Mouse (Mus musculus): ENCODE results near the gene Mrpl28. TPM values are rescaled to one million over a fixed set of nuclear protein-coding genes. Genes with fewer than 3 reads are reported as not detected.
A peak's percentile ranks its signal among the peaks of the same experiment; 100 is the strongest.
"Not testable (repeated sequence)": the region's sequence is repeated elsewhere in the genome, so short reads cannot be mapped to it uniquely, and the experiment has no call there.

Mrpl28 gene
- polyA plus RNA-seq, 1 experiment: 101 TPM

DNA sequence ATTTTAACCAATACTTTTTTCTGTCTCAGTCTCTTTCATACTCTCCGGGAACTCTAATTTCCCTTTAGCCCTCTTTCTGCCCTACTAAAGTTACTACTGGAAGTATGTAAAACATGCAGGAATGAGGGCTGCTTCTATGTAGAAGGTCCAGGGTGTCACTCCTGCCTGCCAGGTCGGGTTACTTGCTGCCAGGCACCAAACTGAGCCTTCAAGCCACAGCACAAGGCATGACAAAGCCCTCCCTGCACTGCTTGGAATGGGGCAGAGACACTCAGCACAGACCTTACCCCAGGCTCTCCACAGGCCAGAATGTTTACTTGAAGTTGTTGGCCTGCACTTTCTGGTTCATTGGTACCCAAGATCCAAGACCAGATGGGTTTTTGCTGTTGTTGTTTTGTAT lies 23.1 kb upstream of the Mrpl28 start:
- TF ChIP-seq POLR2A (IDR thresholded peaks at IDR 0.05; ENCODE audit: extremely low read depth, insufficient read depth, low read length) (no peak), CTCF (IDR thresholded peaks at IDR 0.05; ENCODE audit: extremely low read depth, insufficient read depth, low read length) (no peak)
- Histone ChIP-seq H3K4me3 (ENCODE audit: insufficient read depth, low read length) (no peak overlapping the region), H3K4me1 (ENCODE audit: control insufficient read depth, insufficient read depth, low read length) (no peaks in the 10 kb centered on the region), H3K27ac (ENCODE audit: insufficient read depth, low read length) (no peak overlapping the region)

DNA sequence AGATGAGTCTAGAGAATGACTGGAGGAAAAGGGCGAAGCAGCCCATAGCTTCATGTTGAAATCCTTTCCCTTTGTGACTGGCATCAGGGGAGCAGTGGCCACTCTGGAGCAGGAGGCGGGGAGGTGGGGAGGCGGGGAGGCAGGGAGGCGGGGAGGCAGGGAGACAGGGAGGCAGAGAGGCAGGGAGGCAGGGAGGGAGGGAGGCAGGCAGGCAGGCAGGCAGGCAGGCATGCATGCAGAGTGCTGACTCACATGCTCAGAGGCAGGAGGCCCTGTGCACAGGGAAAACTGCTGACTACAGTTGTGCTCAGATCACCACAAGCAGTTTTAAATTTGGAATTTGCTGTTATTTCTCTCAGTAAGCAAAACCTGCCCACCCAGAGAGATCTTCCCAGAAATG lies 21.8 kb upstream of the Mrpl28 start:
- Histone ChIP-seq H3K4me1 (ENCODE audit: control insufficient read depth, insufficient read depth, low read length) (no peaks in the 10 kb centered on the region), H3K4me3 (ENCODE audit: insufficient read depth, low read length) (no peak overlapping the region)
- no peak for TF ChIP-seq POLR2A (IDR thresholded peaks at IDR 0.05; ENCODE audit: extremely low read depth, insufficient read depth, low read length)
- no peak for TF ChIP-seq CTCF (IDR thresholded peaks at IDR 0.05; ENCODE audit: extremely low read depth, insufficient read depth, low read length)

DNA sequence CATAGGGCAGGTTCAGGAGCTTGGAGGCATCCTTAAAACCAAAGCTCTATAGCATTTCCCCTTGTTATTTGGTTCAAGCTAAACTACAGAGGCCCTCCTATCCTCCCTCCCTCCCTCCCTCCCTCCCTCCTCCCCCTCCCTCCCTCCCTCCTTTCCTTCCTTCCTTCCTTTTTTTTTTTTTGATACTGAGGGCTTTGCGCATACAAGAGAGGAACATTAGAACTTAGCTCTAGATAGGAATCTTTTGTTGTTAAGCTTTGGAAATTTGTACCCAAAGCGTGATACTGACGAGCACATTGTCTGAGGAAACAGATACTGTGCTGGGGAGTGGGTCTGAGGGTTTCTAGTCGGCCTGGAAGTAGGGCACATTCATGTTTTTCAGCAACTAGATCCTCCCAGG lies 17.7 kb upstream of the Mrpl28 start:
- H3K27ac ChIP-seq (ENCODE audit: insufficient read depth, low read length): no peak overlapping the region
- H3K4me3 ChIP-seq (ENCODE audit: insufficient read depth, low read length): no peak overlapping the region
- TF ChIP-seq POLR2A (IDR thresholded peaks at IDR 0.05; ENCODE audit: extremely low read depth, insufficient read depth, low read length) (no peak), CTCF (IDR thresholded peaks at IDR 0.05; ENCODE audit: extremely low read depth, insufficient read depth, low read length) (no peak)
- no peaks in the 10 kb centered on the region for H3K4me1 ChIP-seq (ENCODE audit: control insufficient read depth, insufficient read depth, low read length)

More for the DNA sequence above, 21.8 kb upstream of the Mrpl28 start:
- H3K27ac ChIP-seq (ENCODE audit: insufficient read depth, low read length): no peak overlapping the region

DNA sequence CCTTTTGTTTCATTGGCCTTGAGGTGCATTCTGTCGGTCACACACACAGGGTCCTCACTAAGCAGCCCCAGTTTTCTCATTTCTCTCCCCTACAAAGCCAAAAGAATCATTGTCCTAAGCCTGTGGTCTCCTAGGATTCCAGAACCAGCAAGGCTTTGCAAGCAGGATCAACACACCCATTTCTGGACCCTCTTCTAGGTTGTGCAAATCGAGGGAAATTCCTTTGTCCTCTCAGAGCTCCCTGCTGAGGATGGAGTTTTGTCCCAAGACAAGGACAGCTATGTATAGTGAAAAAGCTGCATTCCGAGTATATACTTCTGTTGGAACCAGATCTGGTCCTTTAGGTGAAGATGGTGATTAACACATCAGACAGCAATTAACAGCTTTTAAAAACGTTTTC lies 13.1 kb upstream of the Mrpl28 start:
- H3K27ac ChIP-seq (ENCODE audit: insufficient read depth, low read length): no peak overlapping the region
- H3K4me1 ChIP-seq (ENCODE audit: control insufficient read depth, insufficient read depth, low read length): no peaks in the 10 kb centered on the region
- TF ChIP-seq CTCF (IDR thresholded peaks at IDR 0.05; ENCODE audit: extremely low read depth, insufficient read depth, low read length) (no peak), POLR2A (IDR thresholded peaks at IDR 0.05; ENCODE audit: extremely low read depth, insufficient read depth, low read length) (no peak)
- H3K4me3 ChIP-seq (ENCODE audit: insufficient read depth, low read length): no peak overlapping the region

DNA sequence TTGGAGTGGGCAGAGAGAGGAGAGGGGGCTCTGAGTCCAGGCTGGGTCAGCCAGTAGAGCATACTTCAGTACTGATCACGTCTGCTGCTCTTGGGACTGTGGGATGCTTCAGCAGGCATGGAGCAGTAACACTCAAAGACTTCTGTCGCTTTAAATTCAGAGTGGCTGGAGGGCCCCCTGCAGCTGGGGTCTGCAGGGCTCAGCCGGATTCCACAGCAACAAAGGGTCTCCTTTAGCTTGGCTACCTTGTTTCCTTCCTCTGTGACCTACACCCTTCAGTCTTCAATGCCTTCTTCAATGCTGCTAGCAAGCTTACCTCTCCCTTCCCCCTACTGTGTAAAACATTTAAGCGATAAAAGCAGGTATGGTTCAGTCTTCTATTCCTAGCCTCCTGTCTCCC lies 12.3 kb upstream of the Mrpl28 start:
- no peaks in the 10 kb centered on the region for H3K4me1 ChIP-seq (ENCODE audit: control insufficient read depth, insufficient read depth, low read length)
- no peak overlapping the region for H3K27ac ChIP-seq (ENCODE audit: insufficient read depth, low read length)
- TF ChIP-seq CTCF (IDR thresholded peaks at IDR 0.05; ENCODE audit: extremely low read depth, insufficient read depth, low read length) (no peak), POLR2A (IDR thresholded peaks at IDR 0.05; ENCODE audit: extremely low read depth, insufficient read depth, low read length) (no peak)
- H3K4me3 ChIP-seq (ENCODE audit: insufficient read depth, low read length): no peak overlapping the region

DNA sequence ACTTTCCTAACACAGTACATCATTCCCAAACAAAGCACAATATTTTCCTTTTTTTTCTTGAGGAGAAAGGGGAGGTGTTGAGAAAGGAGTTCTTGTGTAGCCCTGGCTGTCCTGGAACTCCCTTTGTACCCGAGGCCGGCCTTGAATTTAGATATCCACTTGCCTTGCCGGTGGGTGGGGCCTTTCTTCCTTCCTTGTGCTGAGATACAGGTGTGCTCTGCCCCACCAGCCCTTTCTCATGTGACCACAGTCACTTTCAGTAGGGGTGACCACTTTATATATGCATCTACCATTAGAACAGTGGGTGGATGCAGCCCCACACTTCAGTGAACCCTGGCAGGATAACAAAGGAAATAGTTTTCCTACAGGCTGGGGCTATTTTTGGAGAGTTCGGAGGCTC lies 11.6 kb upstream of the Mrpl28 start:
- no peak overlapping the region for H3K4me3 ChIP-seq (ENCODE audit: insufficient read depth, low read length)
- TF ChIP-seq POLR2A (IDR thresholded peaks at IDR 0.05; ENCODE audit: extremely low read depth, insufficient read depth, low read length) (no peak), CTCF (IDR thresholded peaks at IDR 0.05; ENCODE audit: extremely low read depth, insufficient read depth, low read length) (no peak)
- H3K27ac ChIP-seq (ENCODE audit: insufficient read depth, low read length): no peak overlapping the region
- H3K4me1 ChIP-seq (ENCODE audit: control insufficient read depth, insufficient read depth, low read length): no peaks in the 10 kb centered on the region

DNA sequence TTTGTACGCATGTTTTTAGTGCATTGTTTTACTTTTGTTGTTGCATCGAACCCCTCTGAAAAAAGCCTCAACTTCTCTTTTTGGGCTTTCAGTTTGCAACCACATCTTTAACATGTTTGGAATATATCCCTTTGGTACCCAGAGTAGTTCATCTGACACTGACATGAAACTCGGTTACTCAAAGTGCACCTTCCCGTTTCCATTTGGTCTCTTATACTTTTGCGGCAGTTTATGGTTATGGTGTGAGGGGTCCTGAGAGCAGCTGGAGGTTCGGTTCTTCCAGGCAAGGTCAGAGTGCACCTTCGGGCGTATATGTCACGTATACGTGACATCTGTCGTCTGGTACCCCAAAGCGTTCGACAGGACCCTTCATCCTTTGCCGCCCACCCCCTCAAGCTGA lies 10.5 kb upstream of the Mrpl28 start:
- Histone ChIP-seq H3K4me3 (ENCODE audit: insufficient read depth, low read length) (peak overlapping the region; percentile 55), H3K4me1 (ENCODE audit: control insufficient read depth, insufficient read depth, low read length) (no peaks in the 10 kb centered on the region), H3K27ac (ENCODE audit: insufficient read depth, low read length) (no peak overlapping the region)
- TF ChIP-seq POLR2A (IDR thresholded peaks at IDR 0.05; ENCODE audit: extremely low read depth, insufficient read depth, low read length) (no peak), CTCF (IDR thresholded peaks at IDR 0.05; ENCODE audit: extremely low read depth, insufficient read depth, low read length) (no peak)

DNA sequence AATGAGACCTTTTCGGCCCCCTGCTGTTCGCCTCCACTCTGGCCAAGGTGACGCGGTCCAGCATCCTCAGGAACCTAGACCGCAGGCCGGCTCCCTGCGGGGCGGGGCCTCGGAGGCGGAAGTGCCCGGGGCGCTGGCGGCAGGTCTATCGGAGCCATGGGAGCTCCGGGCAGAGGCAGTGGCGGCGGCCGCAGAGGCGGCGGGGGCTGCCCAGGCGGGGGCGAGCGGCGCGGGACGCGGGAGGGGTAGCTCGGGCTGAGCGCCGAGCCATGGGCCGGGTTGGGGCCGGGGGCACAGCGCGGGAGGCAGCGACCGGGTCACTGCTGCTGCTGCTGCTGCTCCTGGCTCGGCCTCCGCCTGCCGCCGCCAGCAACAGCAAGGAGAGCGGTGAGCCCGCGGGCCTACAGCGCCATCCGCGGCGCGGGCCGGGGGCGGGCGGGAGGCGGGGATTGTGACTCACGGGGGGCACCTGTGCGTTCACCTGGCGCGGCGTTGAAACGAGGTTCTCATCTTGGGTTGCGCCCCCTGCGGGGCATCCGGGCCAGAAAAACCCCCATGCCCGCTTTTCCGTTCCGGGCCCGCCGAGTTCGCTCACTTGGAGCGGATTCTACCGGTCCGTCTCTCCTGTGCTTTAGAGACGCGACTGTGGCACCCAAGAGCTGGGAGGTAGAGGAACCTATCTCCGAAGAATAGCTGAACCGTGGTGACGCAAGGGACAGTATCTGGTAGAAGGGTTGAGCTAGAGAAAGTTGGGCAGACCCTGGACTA lies 9.9 kb upstream of the Mrpl28 start, which contains the start of gene Tmem8:
Tmem8 (plus strand) TSS at position 119 of the 768 bp plus-strand sequence.
- Histone ChIP-seq H3K4me1 (ENCODE audit: control insufficient read depth, insufficient read depth, low read length) (no peaks in the 10 kb centered on the region), H3K27ac (ENCODE audit: insufficient read depth, low read length) (no peak within 1 kb of the TSS), H3K4me3 (ENCODE audit: insufficient read depth, low read length) (peak within 1 kb of the TSS; percentile 55)
- TF ChIP-seq CTCF (IDR thresholded peaks at IDR 0.05; ENCODE audit: extremely low read depth, insufficient read depth, low read length): no peak
- peak; percentile 21; the same call in 1 of the 2 replicates for TF ChIP-seq POLR2A (IDR thresholded peaks at IDR 0.05; ENCODE audit: extremely low read depth, insufficient read depth, low read length)

DNA sequence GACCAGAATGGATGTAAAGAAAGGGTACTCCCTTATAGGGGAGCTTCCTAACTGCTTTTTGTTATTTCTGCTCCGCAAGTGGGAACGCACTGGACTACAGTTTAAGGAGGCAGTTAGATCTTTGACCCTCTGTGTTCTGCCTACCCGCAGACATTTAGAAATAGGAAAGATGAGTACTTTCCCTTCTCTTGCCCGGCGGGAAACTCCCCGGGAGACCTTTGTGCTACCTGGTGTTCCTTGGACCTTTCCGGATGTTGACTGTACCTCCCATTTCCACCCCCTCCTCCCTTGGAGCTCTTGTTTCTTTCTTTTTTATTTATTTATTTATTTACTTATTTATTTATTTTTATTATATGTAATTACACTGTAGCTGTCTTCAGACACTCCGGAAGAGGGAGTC lies 9.2 kb upstream of the Mrpl28 start:
- no peaks in the 10 kb centered on the region for H3K4me1 ChIP-seq (ENCODE audit: control insufficient read depth, insufficient read depth, low read length)
- H3K27ac ChIP-seq (ENCODE audit: insufficient read depth, low read length): no peak overlapping the region
- H3K4me3 ChIP-seq (ENCODE audit: insufficient read depth, low read length): peak overlapping the region; percentile 55
- TF ChIP-seq CTCF (IDR thresholded peaks at IDR 0.05; ENCODE audit: extremely low read depth, insufficient read depth, low read length) (no peak), POLR2A (IDR thresholded peaks at IDR 0.05; ENCODE audit: extremely low read depth, insufficient read depth, low read length) (no peak)

DNA sequence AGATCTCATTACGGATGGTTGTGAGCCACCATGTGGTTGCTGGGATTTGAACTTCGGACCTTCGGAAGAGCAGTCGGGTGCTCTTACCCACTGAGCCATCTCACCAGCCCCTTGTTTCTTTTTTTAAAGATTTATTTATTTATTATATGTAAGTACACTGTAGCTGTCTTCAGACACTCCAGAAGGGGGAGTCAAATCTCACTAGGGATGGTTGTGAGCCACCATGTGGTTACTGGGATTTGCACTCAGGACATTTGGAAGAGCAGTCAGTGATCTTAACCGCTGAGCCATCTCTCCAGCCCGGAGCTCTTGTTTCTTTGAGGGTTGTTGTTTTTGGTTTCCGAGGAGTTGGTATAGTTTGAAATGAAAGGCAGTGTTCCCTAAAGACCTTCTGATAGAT lies 8.8 kb upstream of the Mrpl28 start:
- H3K4me1 ChIP-seq (ENCODE audit: control insufficient read depth, insufficient read depth, low read length); H3K27ac ChIP-seq (ENCODE audit: insufficient read depth, low read length); H3K4me3 ChIP-seq (ENCODE audit: insufficient read depth, low read length): not testable (repeated sequence)
